Mouse (Mus musculus): ENCODE measurements around the gene B3galt2.

DNA sequence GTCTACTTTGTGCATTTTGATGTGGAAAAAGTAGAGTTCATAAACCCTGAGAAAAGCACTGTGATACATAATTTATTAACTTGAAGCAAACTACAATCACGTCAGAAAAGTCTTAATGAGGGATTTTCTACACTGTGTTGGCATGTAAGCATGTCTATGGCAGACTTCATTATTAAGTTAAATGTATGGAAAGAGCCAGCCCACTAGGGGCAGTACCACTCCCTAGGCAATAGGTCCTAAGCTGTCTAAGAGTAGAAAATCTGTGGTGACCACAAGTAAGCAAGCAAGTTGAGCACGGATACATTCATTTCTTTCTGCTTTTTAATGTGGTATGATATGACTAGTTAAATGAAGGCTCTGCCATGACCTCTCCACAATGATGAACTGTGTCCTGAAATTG lies 27.6 kb upstream of the B3galt2 start:
- TF ChIP-seq CTCF (IDR thresholded peaks at IDR 0.05; ENCODE audit: extremely low read depth, insufficient read depth, low read length) (no peak), POLR2A (IDR thresholded peaks at IDR 0.05; ENCODE audit: extremely low read depth, insufficient read depth, low read length) (no peak)

All from cortical plate, adult 2 months (tissue).